Mouse (Mus musculus) liver, postnatal 0 days (tissue): ENCODE measurements around the gene Osgep.

Source experiments
- CTCF ChIP-seq: sonication (generic); IDR thresholded peaks from 2 replicates; pipeline ENCODE4 v1.5.1; 2016; ENCODE audit warnings: antibody characterized with exemption, low read depth
- EP300 ChIP-seq: IDR thresholded peaks from 2 replicates; pipeline ENCODE4 v1.6.1; 2016; ENCODE audit warnings: antibody characterized with exemption, low read depth, mild to moderate bottlenecking

DNA sequence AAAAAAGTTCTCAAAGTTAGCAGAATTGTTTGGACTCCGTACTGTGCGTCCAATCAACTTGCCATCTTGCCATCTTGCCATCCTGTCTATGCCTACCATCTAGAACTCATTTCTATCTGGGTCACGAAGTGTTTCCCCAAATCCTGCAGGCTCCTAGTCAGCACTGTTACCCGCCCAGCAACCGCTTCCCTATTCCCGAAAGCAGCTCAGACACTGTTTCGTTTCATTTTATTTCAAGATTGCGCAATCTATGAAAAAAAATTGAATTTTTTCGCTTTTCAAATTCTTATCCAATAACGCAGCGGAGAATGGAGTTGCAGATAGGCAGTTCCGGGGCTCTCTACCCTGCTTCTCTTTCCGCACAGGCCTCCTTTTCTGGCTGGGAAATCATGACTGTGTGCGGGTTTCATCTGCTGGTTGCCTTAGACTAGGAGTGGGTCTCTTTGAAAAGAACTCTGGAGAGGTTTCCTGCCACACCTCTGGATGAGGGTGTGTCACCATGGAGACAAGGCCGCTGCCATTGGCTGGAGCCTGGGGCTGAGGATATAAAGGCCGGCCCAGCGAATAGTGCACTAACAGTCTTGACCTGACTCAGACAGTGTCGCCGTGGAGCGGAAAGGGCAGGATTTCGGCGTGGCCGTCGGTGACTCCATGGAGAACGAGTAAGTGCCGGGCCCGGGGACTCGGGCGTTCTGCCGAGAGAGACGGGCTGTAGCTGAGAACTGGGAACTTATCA, 19.4 kb upstream of the Osgep start, which contains the start of gene Gm49342:
- TF ChIP-seq CTCF = peak; percentile 63
- TF ChIP-seq EP300 = no peak; the same call in 1 of the 2 replicates
